Mouse (Mus musculus): Measurements from ENCODE around the gene Dusp1. TPM values are rescaled to one million over a fixed set of nuclear protein-coding genes. Genes with fewer than 3 reads are reported as not detected.
A peak's percentile ranks its signal among the peaks of the same experiment; 100 is the strongest.

Gene Dusp1
- polyA plus RNA-seq, 1 experiment from 2014 or later: 29.6 TPM

DNA sequence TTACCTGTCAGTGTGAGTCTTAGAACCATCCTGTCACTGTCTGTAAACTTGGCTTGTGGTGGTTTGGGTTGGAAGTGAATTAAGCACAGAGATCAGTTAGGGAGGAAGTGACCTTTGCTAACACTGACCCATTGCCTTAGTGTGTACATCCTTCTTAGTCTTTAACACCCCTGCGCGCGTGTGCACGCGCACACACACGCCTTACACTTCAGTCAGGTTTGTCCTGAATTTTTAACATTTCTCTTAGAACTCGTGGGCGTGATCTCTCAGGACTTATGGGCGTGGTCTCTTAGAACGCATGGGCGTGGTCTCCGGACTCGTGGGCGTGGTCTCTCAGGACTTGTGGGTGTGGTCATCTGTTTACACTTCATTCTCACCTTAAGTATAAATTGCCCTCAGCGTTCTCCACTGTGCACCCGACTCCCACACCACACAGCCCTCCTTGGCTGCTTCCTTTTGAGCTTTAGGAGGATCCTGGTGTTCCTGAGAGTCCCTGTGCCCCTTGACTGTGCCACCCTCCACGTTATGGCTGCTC, 39.1 kb upstream of the Dusp1 start:
- Histone ChIP-seq H3K36me3 (replicated peaks) (no peaks in the 10 kb centered on the region), H3K4me2 (0 out of 2 replicates have a peak overlapping the region, but pooled peaks have one; percentile 21), H3K4me1 (replicated peaks) (peaks cover 46% of the 10 kb centered on the region), H3K27me3 (no peaks in the 10 kb centered on the region), H3K4me3 (replicated peaks) (no peak overlapping the region), H3K9ac (no peak overlapping the region), H3K9me3 (replicated peaks) (no peaks in the 10 kb centered on the region), H3K27ac (replicated peaks) (peak overlapping the region; percentile 56)
- WGBS (ENCODE audit: insufficient replicate concordance): 49% methylated on average over 17 of the region's 17 CpGs
- no peak for ATAC-seq (ENCODE audit: insufficient read depth)

DNA sequence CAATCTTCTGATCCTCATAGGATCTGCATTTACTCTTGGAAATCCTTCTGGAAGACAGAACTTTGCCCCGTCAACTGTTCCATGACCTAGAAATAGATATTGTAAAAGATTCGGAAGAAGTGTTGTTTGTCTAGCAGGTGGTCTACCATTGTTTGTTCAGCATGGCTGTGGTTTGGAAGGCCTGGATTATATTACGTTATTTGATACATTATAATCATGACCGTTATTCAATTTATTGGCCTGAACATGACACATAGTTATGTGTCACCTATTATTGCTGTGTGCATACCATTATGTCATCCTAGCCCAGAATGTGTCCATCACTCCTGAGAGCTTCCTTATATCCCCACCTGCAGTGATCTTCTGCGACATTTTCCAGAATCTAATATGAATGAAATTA, 36.9 kb upstream of the Dusp1 start:
- ATAC-seq (ENCODE audit: insufficient read depth): no peak
- Histone ChIP-seq H3K36me3 (replicated peaks) (no peaks in the 10 kb centered on the region), H3K9me3 (replicated peaks) (no peaks in the 10 kb centered on the region), H3K4me1 (replicated peaks) (peaks cover 63% of the 10 kb centered on the region), H3K4me3 (replicated peaks) (no peak overlapping the region), H3K27me3 (no peaks in the 10 kb centered on the region), H3K4me2 (no peak overlapping the region), H3K27ac (replicated peaks) (no peak overlapping the region), H3K9ac (no peak overlapping the region)
- WGBS (ENCODE audit: insufficient replicate concordance): 69% methylated on average over 5 of the region's 5 CpGs

DNA sequence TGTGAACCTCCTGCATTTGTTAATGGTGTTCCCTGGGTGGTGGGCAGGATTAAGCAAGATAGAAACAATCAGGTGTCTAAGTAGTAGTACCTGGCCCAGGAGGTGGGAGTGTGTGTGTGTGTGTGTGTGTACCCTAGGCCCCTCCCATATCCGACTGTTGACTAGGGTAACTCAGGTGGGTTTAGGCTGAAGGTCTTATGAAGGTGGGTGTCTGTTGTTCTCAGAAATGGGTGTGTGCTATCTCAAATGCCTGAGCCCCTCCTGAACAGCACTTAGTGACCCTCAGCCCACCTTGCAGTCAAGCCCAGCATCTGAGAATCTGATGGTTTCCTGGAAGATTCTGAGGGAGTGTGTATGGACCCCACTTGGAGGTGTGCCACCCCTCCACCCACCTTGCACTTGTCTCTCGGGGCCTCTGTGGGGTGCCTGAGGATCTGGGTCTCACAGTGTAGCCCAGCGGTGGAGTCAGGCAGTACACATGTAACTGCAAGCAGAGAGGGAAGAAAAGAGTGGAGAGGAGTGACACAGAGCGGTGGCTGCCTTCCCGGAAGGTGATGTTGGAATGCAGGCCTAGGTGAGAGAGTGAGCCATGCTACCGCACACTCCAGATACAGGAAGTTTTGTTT, 35.0 kb upstream of the Dusp1 start:
- ATAC-seq (ENCODE audit: insufficient read depth): no peak
- no peak overlapping the region for H3K9ac ChIP-seq
- 73% methylated on average over 6 of the region's 6 CpGs for WGBS (ENCODE audit: insufficient replicate concordance)
- no peaks in the 10 kb centered on the region for H3K9me3 ChIP-seq (replicated peaks)
- no peak overlapping the region for H3K4me2 ChIP-seq
- H3K27ac ChIP-seq (replicated peaks): no peak overlapping the region
- H3K4me3 ChIP-seq (replicated peaks): no peak overlapping the region
- no peaks in the 10 kb centered on the region for H3K36me3 ChIP-seq (replicated peaks)
- H3K4me1 ChIP-seq (replicated peaks): peaks cover 63% of the 10 kb centered on the region
- no peaks in the 10 kb centered on the region for H3K27me3 ChIP-seq

DNA sequence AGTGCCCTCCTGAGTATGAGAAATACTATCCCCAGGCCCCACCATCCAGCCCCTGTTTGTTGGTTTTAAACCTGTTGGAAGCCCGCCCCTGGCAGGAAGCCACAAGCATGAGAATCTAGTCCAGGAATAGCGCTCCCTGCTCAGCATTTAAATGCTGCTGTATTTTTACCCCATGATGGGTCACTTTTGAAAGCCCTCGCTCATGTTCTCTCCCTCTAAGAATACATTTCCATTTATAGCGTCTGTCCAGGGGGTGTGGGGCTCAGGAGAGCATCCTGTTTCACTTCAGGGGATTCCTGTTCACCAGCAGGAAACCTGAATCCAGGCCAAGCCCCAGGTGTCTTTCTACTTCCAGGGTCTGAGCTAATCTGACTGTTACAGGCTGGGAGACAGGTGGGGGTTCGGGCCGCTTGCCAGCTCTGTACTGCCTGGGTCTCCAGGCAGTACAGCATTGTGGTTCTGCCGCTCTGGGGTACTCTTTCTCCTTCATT, 34.3 kb upstream of the Dusp1 start:
- peak overlapping the region; percentile 24; the same call in 1 of the 2 replicates for H3K27ac ChIP-seq (replicated peaks)
- H3K27me3 ChIP-seq: no peaks in the 10 kb centered on the region
- no peaks in the 10 kb centered on the region for H3K9me3 ChIP-seq (replicated peaks)
- ATAC-seq (ENCODE audit: insufficient read depth): no peak
- 58% methylated on average over 7 of the region's 7 CpGs for whole genome bisulfite sequencing (ENCODE audit: insufficient replicate concordance)
- no peak overlapping the region for H3K9ac ChIP-seq
- peaks cover 60% of the 10 kb centered on the region for H3K4me1 ChIP-seq (replicated peaks)
- H3K36me3 ChIP-seq (replicated peaks): no peaks in the 10 kb centered on the region
- H3K4me3 ChIP-seq (replicated peaks): no peak overlapping the region
- H3K4me2 ChIP-seq: no peak overlapping the region

DNA sequence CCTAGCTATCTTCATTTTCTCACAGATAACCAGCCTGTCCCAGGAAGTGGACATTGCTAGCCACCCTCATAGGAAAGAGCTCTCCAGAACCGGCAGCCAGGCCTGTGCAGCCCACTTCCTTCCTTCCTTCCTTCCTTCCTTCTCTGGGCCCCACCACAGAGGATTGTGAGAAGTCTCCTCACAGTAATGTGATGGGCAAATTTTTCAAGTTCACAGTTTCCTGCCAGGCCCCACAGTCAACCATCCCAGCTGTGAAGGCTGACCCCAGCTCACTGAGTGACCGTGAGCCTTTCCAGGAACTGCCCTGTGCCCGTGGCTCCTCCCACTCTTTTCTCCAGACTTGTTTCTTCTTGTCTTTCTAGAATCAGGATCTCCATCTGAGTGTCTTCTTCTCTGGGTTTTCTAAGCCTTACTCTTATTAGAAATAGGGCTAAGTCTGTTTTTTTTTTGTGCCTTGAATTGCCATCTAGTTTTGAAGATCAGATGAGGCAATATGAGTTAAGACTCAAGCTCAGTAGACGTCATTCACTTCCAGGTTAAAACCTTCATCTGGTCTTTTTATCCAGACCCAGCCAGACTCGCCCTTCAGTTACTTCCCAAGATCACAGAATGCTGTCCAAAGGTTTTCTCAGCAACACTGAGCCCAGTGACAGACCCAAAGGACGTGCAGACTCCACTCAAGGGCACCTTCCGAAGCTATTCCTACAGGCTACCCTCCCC, 33.7 kb upstream of the Dusp1 start:
- Histone ChIP-seq H3K4me1 (replicated peaks) (peaks cover 54% of the 10 kb centered on the region), H3K9ac (no peak overlapping the region), H3K4me2 (no peak overlapping the region), H3K4me3 (replicated peaks) (no peak overlapping the region), H3K9me3 (replicated peaks) (no peaks in the 10 kb centered on the region), H3K27ac (replicated peaks) (peak overlapping the region; percentile 24; the same call in 1 of the 2 replicates), H3K36me3 (replicated peaks) (no peaks in the 10 kb centered on the region), H3K27me3 (no peaks in the 10 kb centered on the region)
- WGBS (ENCODE audit: insufficient replicate concordance): 33% methylated on average over 7 of the region's 7 CpGs
- ATAC-seq (ENCODE audit: insufficient read depth): peak; percentile 35; the same call in 1 of the 2 replicates

DNA sequence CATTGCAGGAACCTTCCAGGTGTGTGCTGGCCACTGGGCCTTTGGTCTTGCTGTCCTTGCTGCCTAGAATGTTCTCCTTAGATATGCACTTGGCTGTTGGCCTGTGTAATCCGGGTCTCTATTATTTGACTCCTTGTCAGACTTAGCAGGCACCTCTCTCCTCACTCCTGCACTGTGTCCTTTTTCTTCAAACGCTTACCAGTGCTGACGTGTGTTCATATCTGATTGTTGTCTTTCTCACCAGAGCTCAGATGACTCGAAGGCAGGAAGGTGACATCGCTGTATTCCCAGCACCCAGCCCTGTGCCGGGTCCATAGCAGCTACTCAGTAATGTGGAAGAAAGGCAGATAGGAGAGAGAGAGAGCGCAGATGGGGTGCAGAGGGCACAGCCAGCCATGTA, 33.0 kb upstream of the Dusp1 start:
- Histone ChIP-seq H3K36me3 (replicated peaks) (no peaks in the 10 kb centered on the region), H3K27me3 (no peaks in the 10 kb centered on the region), H3K4me3 (replicated peaks) (no peak overlapping the region), H3K4me1 (replicated peaks) (peaks cover 51% of the 10 kb centered on the region), H3K27ac (replicated peaks) (peak overlapping the region; percentile 24; the same call in 1 of the 2 replicates), H3K4me2 (no peak overlapping the region), H3K9ac (no peak overlapping the region), H3K9me3 (replicated peaks) (no peaks in the 10 kb centered on the region)
- ATAC-seq (ENCODE audit: insufficient read depth): 0 out of 2 replicates have a peak, but pooled peaks have one; percentile 9
- WGBS (ENCODE audit: insufficient replicate concordance): 38% methylated on average over 7 of the region's 7 CpGs

DNA sequence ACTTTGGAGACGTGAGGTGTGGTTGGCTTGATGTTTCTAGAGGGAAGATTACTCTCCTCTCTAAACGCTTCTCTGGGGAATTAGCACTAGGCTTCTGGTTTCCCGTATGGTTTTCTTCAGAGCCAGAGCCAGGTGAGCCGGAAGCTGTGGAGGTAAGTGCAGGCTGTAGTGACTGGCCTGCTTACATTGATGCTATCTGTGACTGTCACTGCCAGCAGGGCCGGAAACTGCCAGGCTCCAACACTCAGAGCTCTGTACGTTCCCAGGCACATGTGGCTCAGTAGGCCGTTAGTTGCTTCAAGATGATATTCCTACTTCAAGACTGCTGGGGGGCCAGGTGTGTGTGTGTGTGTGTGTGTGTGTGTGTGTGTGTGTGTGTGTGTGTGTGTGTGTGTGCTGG, 32.2 kb upstream of the Dusp1 start:
- Histone ChIP-seq H3K9me3 (replicated peaks) (no peaks in the 10 kb centered on the region), H3K27me3 (no peaks in the 10 kb centered on the region), H3K4me3 (replicated peaks) (no peak overlapping the region), H3K4me1 (replicated peaks) (peaks cover 51% of the 10 kb centered on the region), H3K9ac (no peak overlapping the region), H3K4me2 (no peak overlapping the region), H3K36me3 (replicated peaks) (no peaks in the 10 kb centered on the region), H3K27ac (replicated peaks) (no peak overlapping the region)
- ATAC-seq (ENCODE audit: insufficient read depth): no peak
- WGBS (ENCODE audit: insufficient replicate concordance): 66% methylated on average over 7 of the region's 7 CpGs

DNA sequence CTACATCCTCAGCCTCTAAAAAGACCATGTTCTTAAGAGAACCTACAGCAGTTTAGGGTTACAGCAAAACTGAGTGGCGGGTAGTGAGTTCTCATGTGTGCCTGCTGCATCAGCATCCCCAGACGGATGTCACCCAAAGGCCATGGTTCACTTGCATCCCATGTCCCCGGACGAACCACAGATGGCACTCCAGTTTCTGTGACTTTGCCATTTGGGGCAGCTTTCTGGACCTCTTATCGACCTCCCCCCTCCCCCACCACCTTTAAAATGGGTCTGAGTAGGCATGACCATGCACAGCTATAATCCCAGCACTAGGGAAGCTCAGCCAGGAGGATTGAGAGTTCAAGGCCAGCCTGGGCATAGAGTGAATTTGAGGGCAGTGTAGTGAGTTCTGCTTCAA, 31.3 kb upstream of the Dusp1 start:
- no peak overlapping the region for H3K9ac ChIP-seq
- H3K4me1 ChIP-seq (replicated peaks): peaks cover 51% of the 10 kb centered on the region
- no peaks in the 10 kb centered on the region for H3K27me3 ChIP-seq
- H3K9me3 ChIP-seq (replicated peaks): no peaks in the 10 kb centered on the region
- no peak for ATAC-seq (ENCODE audit: insufficient read depth)
- no peak overlapping the region for H3K4me2 ChIP-seq
- no peaks in the 10 kb centered on the region for H3K36me3 ChIP-seq (replicated peaks)
- H3K4me3 ChIP-seq (replicated peaks): no peak overlapping the region
- 77% methylated on average over 5 of the region's 5 CpGs for WGBS (ENCODE audit: insufficient replicate concordance)
- H3K27ac ChIP-seq (replicated peaks): no peak overlapping the region; the same call in 1 of the 2 replicates

DNA sequence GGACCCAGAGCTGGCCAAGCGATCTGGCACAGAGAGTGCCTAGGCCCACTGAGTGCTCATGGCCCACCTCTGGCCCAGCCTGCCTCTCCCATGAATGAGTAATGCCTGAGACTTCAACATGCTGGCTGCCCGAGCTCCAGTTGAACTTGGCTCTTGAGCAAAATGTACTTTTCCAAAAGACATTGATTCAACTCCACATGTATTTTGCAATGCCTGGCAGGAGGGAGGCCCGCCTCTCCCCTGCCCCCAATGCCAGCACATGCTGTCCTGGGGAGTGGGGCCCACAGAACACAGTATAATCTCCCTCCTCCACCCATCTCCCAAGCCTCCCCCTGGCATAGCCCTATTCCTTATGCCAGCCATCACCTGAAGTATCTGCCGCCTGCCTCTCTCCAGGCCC, 30.6 kb upstream of the Dusp1 start:
- Histone ChIP-seq H3K36me3 (replicated peaks) (no peaks in the 10 kb centered on the region), H3K4me3 (replicated peaks) (no peak overlapping the region), H3K27me3 (no peaks in the 10 kb centered on the region), H3K9me3 (replicated peaks) (no peaks in the 10 kb centered on the region), H3K27ac (replicated peaks) (peak overlapping the region; percentile 64), H3K4me1 (replicated peaks) (peaks cover 51% of the 10 kb centered on the region), H3K9ac (no peak overlapping the region), H3K4me2 (no peak overlapping the region)
- WGBS (ENCODE audit: insufficient replicate concordance): 63% methylated on average over 4 of the region's 4 CpGs
- peak; percentile 38; the same call in 1 of the 2 replicates for ATAC-seq (ENCODE audit: insufficient read depth)

DNA sequence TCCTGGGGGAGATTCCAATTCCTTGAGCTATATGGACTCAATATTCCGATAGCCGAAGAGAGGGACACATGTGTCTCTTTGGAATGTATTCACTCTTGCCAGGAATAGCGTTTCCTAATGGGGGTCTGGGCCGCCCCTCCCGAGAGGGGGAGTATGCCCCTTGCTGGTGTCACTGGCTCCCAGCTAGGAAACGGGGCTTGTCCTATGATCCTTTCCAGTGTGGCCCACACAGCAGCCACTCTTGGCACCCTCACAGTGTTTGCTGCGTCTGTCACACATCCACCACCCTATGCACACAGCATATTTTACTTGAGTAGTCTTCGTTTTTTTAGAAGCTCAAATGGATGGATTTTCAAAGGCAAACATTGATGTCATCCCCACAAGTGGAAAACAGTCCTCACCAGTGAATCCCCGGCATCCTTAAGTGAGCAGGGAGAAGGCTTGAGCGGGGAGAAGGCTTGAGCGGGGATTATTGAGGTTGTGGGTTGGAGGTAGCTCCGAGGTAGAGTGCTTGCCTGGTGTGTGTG, 26.1 kb upstream of the Dusp1 start:
- WGBS (ENCODE audit: insufficient replicate concordance): 80% methylated on average over 12 of the region's 12 CpGs
- no peaks in the 10 kb centered on the region for H3K9me3 ChIP-seq (replicated peaks)
- no peaks in the 10 kb centered on the region for H3K36me3 ChIP-seq (replicated peaks)

DNA sequence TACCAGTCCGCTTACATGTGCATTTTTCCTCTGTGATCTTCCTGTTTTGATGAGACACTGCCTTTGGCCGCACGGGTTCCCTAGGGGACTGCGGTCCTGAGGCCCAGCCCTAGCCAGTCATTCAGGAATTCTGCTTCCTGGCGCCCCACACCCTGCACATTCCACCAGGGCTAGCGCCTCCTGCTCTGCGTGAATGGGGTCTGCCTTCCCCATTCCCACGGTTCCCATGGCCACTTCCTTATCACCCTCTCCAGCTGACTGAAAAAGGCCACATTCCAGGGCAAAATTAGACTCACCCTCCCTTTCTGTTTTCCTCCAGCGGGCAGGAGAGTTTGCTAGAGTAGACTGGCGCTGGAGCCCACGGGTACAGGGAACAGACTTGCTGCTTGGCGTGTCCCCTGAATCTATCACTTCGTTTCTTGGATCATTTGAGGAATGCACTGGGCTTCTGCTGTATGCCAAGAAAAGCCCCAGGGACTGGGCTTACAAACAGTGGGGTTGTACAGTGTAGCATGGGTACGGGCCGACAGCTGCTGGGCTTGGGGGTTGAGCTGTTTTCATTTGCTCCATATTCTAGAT, 22.7 kb upstream of the Dusp1 start:
- 69% methylated on average over 15 of the region's 15 CpGs for WGBS (ENCODE audit: insufficient replicate concordance)
- Histone ChIP-seq H3K36me3 (replicated peaks) (peaks cover 10% of the 10 kb centered on the region; the same call in 1 of the 2 replicates), H3K27ac (replicated peaks) (peak overlapping the region; percentile 64), H3K9ac (no peak overlapping the region), H3K4me2 (no peak overlapping the region), H3K9me3 (replicated peaks) (no peaks in the 10 kb centered on the region), H3K4me3 (replicated peaks) (no peak overlapping the region), H3K27me3 (no peaks in the 10 kb centered on the region), H3K4me1 (replicated peaks) (peaks cover 27% of the 10 kb centered on the region)
- peak; percentile 76 for ATAC-seq (ENCODE audit: insufficient read depth)

More for the DNA sequence above, 26.1 kb upstream of the Dusp1 start:
- Histone ChIP-seq H3K27ac (replicated peaks) (no peak overlapping the region), H3K9ac (no peak overlapping the region), H3K27me3 (no peaks in the 10 kb centered on the region), H3K4me3 (replicated peaks) (no peak overlapping the region), H3K4me1 (replicated peaks) (peaks cover 38% of the 10 kb centered on the region), H3K4me2 (no peak overlapping the region)
- no peak for ATAC-seq (ENCODE audit: insufficient read depth)
